Mouse (Mus musculus) thymus, postnatal 4 days (tissue): ENCODE data around the gene Rasgrf2.
"Not testable (repeated sequence)": the region's sequence is repeated elsewhere in the genome, so short reads cannot be mapped to it uniquely, and the experiment has no call there.

Source experiments
- DNase-seq: peaks from one replicate; pipeline ENCODE4 v3.0.0; 2021

Gene Rasgrf2

DNA sequence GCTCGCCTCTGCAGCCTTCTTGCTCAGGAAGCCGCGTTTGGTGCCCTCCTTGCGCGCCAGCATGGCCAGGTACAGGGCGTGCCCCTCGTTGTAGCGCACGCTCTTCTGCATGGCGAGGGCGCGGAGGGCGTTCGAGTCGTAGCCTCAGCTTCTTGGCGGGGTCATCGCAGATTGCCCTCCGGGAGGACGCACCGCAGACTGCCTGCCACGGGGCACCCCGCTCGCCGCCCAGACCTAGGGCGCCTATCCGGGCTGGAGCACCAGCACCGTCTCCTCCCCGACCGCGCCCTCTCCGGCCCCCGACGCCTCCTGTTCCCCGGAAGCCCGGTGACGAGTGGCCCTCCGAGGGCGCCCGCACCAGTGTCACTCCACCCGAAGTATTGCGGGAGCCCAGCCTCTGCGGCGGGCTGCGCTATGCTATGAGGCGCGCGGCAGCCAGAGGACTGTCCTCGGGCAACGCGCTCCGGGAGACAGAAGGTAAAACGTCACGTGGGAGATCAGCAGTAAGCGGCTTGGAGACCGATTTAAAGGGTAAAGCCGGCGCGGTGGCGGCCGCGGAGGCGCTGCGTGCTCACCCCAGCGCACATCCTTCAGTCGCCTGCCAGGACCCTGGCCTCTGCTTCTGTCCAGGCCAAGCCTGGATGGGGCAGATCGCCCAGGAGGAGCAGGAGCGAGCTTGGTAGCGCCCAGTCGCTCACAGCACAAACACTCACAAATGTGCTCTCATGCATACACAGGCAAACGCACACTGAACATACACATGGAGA, at the start of gene Rasgrf2:
TSS of gene Rasgrf2 (minus strand) at position 273 of the 767 bp plus-strand sequence.
- DNase-seq, result peak; percentile 25

DNA sequence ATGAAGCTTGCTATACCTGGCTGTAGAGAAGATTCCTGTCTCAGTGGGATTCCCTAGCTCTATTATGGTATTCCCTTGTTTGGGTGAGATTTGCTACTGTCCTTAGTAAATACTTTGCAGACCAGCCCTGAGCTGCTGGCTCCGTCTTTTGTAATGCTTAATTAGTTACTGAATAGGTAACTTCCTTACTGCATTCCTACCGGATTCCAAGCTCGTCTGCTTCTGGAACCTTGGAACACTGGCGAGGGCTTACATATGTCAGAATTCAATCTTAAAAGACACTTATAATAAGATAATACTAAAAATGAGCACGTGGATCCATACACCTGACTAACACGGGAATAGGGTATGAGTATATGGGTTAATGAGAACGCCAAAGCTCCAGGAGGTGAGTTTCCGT, 41.2 kb upstream of the Rasgrf2 start:
- DNase-seq, result not testable (repeated sequence)

DNA sequence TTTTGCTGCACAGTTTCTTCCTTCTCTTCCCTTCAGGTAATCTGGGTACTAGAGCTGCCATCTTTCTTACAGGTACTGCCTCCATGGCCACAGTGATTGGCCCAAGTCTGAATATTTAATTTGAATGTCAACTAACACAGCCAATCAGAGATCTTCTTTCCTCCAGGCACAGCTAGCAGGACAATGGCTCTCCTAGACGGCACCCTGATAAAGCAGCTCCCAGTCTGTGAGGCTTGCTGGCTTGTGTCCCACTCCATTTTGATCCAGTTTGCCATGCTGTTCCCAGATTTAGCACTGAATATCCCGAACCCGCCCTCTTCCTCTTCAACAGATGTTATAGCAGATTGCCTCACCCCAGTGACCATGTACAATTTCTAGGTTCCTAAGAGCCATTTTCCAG, 19.1 kb upstream of the Rasgrf2 start:
- DNase-seq, result no peak

DNA sequence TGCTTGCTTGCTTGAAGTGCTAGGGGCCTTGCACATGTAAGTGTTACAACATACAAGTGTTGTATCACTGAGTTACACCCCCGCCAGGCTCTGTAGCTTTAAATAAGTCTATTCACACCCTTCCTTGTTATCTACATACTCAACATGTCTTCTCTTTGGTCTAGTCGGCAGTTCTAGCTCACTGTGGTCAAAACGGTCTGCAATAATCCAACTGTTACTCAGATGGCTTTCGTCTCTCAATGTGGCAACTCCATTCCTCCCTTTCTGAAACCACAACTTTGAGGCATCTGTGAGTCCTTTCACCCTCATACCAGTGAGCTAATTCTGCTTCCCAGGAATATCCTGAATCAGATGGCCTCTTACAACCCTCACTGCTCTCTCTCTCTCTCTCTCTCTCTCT, 17.4 kb upstream of the Rasgrf2 start:
- no peak for DNase-seq

DNA sequence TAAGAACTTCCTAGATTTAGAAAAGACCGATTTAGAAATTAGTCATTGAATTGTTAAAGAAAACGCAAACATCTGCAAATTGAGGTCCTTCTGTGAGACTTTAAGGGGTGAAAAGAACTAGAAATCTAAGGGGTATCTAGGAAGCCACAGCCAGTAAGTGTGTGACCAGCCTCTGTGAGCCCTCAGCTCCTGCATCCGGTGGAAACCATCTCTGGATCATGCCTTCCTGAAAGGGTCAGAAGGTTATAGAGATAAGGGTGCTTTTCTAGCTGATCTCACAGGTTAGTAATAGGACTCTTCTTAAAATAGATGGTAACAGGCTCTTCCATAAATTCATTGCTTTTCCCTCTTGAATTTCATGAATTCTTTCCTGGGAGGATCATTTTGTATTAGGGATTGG, 3.3 kb upstream of the Rasgrf2 start:
- DNase-seq, result no peak

DNA sequence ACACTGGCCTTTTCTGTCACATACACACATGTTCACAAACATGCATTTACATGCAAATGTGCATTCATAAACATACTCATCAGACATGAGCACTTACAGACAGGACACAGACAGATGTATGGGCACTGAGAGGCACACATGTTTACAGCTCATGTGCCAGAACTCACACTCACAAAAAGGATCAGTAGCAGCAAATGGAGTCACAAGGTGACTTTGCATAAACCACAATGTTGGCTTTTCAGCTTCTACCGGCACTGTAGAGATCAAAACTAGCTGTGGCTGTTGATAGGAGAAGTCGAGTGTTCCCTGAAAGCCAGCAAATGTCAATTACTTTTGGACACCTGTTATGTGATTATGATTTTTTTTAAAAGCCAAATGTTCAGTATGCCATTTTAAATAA, 1.1 kb upstream of the Rasgrf2 start:
- DNase-seq, result no peak

DNA sequence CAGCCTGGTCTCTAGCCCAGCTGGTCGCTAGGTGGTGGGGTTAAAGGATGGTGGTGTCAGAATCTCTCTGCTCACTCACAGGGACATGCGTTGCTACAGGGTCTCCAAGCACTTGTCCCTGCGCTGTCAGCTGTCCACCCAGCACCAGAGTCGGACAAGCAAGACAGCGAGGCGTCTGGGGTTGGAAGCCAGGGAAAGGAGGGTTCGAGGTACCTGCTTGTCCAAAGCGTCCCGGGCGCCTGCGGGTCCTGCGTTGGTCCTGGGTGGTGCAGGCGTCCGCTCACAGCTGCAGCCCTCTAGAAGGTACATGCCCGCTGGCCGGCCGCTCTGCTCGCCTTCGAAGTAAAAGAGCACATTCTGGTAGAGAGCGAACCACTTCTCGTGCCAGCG, 467 bp downstream of the Rasgrf2 start:
- peak; percentile 10 for DNase-seq

DNA sequence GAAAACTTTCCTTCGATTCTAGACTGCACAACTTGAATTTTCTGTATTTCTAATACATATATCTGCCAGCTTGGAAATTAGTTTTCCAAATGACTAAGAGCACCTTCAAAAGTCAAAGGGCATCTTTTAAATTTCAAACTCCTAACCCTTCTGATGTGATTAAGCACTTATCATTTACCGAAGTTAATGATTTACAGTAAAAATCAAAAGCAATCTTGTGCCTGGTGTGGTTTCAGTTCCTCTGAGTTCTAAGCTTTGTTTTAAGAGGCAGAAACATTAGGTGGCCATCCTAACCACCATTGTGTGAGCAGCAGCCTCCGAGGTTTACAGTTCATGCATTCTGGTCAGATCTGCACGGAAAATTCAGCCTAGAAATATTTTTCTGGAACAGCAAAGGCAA, 1.6 kb downstream of the Rasgrf2 start:
- no peak for DNase-seq

DNA sequence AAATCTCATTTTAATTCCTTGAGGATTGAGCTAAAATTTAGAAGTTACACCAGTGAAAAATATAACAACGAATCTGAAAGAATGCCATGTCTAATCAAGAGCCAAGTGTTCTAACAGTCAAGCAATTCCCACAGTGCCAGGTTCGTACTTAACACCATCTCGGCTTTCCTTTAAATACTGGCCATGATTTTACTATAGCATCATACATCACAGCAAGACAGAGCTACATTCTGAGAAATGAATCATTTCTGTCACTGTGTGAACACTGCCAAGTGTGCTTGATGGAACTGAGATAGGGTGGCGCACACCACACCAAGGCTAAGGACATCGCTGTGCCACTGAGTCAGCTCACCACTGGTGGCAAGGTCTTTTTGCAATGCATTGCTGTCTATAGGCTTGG, 5.6 kb downstream of the Rasgrf2 start:
- no peak for DNase-seq

DNA sequence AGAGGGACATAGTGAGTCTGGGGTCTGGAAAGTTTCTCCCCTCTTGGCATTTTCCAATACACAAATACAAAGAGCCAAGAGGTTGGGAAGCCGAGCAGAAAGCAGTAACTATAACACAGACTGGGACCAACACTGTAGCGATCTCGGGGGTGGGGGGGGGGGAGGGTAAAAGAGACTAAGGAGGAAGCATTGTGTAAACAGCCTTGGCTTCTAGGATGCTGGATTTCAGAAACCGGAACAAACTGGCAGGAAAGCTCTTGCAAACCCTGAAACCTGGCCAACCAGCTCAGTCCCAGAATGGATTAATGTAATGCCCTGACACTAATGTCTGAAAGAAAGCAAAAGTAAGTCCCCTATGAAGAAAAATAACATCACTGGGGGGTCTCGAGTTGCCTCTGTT, 11.8 kb downstream of the Rasgrf2 start:
- DNase-seq, result no peak

DNA sequence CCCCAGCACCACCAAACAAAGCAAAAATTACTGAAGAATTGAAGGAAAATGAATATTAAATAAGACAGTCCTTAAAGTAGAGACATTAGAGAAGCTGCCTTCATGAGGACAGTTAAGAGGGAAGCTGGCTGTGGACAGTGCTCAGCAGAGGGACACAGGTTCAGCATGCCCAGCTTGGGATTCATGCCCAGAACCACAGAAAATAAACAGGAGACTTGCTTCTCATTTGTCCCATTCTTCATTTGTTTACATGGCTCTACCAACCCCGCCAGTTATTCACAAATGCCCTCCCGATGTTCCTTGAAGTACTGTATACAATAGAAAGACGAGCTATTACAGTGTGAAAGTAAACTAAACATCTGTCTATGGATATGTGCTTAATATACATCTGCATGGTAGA, 17.4 kb downstream of the Rasgrf2 start:
- DNase-seq, result no peak

DNA sequence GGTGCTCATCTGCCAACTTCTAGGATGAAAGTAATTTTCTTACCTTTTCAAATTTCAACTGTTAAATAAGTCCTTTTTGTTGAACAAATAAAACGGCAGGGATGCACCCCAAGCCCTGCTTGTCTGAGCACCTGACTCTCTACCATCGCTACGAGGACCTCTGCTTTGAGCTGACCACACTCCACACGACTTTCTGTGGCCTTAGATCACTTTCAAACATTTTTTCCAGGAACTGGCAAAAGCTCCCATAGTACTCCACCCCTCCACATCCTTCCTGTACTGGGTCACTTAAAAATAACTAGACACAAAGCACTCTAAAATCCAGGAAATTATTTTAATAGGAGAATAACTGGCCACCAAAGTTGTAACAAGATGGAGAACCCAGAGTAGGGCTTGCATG, 23.2 kb downstream of the Rasgrf2 start:
- no peak for DNase-seq

DNA sequence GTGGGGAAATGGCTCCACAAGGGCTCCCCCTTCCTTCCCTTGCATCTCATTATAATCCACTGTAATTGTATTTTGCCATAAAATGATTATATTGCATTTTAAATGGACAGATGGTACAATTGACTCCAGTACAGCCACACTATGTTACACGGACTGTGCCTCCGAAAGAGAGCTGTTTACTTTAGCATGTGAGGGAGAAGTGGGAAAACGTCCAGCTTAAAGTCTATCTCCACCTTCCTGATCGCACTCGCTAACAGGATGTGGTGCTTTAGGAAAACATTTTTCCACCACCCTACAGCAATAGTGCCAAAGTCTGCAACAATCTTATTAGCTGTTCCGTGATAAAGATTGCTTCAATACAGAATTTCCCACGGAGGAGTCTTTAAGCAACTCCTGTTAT, 27.2 kb downstream of the Rasgrf2 start:
- no peak for DNase-seq

DNA sequence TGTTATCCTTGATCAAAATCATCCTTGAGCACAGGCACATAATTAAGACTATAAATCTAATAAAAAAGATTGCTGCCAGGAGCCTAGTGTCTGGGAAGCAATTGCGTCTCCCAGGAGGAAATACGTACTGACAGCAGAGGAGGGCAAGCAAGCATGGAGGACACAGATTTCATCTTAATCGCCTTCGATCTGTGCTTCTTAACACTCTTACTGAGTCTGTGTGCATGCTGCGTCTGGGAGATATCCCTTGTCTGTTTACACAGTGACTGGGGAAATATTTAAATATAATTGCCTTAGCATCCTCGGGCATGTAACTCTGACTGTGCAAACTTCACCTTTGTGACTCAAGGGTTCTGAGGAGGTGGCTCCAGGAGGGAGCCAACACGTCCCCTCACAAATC, 33.0 kb downstream of the Rasgrf2 start:
- DNase-seq, result no peak

DNA sequence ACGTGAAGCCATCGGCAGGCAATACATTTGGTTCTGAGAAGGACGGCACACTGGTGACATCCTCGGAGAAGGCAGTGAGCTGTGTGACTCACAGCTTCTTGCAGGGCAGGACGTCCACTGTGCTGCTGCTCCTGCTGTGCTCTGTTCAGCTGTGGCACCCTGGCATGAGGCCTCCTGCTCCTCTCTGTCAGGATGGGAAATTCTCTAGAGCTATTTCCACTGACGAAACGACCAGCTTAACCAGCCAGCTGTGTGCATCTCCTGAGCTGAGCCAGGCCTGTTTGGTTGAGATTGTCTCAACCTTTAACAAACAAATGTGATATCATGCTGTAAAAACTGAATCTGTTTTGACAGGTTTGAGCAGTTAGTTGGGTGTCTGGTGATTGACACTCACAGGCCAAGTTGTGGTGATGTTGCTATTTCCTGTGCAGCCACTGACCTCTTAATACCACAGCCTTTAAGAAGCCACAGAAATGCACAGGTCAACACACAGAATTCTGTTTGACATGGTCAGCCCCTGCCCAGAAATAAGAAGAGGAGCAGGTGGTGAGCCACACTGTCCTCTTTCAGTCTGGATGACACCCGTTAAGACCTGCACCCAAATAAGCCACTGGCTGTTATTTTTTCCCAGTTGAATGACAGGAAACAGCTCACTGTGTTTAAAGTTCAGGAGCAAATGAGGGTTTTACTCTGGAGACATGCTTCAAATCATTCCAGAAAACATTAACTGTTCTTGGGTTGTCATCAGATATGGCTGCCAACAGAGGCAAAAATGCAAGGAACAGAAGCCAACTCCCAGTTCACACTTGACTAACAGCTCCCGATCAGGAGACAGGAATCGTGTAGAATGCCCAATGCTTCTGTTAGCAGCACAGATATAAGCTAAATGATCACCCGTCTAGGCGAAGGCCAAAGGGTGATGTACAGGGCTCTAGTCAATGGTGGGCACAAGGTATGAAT, 36.0 kb downstream of the Rasgrf2 start:
- no peak for DNase-seq

DNA sequence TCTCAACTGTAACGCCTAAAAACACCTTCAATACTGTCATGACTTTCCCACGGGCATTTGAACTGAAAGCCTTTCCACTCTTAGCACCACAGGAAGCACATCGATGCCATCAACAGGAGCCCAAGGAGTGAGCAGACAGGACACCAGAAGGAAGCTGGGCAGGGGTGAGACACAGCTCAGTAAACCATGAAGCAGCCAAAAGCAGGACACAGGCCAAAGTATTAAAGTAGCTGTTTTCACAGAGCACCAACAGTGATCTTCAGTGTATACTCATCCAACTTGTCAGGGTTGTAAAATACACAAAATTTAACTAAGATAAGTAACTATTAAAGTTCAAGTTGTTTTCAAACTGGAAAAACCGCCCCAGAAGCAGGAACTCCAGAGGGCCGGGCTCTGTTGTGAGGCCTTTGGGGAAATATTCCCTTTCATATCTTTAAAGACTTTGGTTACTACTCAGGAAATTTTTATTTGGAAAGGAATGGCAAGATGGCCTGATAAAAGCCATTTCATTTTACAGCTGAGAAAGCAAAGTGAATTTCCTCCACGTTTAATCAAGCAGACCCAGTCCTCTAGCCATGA, 37.7 kb downstream of the Rasgrf2 start:
- no peak for DNase-seq

DNA sequence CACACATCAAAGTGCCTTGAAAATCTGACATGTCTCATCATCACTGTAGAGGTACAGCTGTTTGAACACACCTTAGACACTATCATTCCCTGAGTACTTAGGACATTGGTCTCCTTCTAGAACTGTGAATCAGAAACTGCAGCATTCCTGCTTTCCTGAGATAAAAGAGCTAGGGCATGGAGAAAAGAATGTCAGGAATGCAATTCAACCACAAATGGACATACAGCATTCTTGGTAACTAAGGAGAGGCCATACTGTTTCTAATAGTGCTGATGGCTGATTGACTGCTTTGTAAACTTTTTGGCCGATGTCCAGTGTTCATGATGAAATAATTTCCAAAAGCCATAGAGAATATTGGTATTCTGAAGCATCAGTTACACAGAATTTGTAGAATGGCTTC, 58.3 kb downstream of the Rasgrf2 start:
- DNase-seq, result no peak

DNA sequence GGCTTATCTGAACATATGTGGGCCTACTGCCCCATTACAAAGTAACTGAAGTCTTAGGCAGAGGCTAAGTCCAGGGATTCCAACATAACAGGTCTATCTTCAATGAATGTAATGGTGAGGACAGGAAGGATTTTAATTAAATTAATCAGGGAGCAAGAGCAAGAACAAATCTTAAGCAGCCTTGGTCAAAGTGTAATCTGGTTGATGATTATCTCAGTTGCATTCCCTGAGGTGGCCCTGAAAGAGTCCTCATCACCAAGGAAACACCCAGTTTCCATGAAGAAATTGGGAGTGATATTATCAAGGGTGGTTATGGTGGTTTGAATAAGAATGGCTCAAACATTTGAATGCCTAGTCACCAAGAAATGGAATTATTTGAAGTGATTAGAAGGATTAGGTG, 62.8 kb downstream of the Rasgrf2 start:
- DNase-seq, result no peak

DNA sequence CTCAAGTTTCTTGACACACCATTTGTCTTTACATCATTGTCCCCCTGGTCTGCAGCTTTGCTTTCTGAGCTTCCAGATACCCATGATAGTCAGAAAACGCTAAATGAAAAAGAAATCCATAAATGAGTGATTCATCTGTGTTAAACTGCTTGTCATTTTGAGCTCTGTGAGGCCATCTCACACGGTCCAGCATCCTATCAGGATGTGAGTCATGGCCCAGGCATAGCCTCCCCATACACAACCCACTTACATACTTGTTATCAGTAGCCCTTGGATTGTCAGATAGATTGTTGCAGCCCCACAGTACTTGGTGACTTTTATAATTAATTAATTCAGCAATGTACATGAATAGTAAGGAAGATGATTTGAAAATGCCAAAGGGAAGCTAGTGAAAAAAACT, 63.6 kb downstream of the Rasgrf2 start:
- DNase-seq, result no peak

DNA sequence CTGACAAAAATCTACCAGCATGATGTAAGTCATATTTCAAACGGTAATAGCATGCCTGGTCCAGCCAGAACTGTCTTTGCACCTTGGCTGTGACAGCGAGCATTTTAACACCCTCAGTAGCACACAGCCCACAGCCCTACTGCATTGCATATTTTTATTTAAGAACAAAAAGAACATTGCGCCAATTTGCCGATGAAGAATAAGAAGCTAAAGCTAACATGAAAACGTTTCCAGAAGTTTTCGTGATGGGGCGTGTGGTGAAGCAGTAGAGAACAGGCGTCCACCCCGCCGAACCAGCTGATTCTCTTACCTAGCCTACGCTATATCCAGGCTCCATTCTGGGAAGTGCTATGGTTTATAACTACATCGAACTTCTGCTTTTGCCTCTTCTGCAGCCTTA, 77.7 kb downstream of the Rasgrf2 start:
- no peak for DNase-seq

DNA sequence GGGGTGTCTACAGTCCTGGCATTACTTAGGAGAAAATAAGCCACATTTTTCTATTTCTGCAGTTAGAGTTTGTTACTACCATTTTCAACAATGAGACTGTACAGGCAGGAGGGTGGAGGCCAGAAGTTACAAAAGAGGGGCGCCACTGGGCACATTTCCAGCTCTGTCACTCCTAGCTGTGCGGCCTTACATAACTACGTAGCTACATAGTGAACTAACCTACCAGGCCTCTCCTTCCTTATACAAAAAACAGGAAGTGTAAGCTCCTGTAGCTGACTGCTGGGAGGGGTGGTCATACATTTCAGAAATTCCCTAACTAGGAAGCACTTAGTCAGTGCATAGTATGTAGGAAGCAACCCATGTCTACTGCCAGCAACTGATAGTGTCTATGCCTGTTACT, 78.5 kb downstream of the Rasgrf2 start:
- DNase-seq, result no peak

DNA sequence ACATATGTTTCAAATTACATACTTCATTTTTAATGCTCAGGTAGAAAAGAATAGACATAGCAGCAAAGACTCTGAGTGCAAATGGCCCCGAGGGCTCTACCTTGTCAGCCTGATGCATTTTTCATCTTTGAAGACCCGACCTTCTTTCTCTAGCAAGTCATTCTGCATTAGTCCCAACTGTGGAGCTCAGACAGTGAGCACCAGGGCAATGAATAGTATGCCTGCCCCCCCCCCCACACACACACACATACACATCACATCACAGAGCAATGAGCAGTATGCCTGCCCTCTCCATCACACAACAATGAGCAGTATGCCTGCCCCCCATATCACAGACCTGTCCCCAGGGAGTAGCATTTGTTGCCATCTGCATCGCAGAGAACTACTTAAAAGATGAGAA, 80.2 kb downstream of the Rasgrf2 start:
- no peak for DNase-seq

DNA sequence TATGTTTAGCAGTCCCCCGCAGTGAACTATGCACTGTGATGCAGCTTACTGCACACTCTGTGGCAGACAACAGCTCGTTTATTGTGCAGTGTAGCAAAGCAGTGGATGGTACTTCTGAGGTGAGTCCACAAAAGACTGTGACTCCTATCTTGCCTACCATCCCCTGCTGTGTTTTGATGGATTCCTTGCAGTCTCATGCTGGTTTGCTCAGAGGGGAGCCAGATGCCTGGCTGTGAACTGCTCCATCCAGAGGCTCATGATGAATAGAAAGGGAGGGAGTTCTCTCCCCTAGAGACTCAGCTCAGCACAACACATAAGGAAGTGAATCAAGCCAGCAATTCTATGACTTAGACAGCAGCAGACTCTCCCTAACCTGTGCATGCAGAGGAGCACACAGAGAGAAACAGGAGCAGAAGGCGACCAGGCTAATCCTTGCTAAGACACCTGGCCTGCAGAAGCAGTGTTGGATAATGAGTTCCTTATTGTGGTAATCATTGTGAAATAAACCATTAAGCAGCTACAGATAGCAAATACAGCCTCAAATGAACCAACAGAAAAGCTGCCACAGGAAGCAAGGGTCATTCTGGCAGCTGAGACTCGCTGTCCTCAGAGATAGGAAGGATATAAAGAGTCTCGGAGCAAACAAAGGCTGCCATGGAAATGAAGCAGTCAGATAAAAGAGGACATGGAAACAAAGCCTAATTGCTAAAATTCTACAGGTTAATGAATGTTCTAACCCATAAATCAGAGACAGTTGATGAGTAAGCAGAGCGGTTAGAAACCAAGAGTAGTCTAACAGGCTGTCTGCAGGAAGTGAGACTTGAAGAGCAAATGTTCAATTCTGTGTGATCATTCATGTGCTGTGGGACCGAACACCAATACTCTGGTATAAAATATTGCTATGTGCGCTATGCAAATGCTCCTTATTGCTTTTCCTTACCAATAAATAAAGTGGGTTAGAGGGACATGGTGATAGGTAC, 89.6 kb downstream of the Rasgrf2 start:
- no peak for DNase-seq
